Mouse (Mus musculus) gastrocnemius, postnatal 14 days (tissue): ENCODE measurements around the gene Poldip2. TPM values are rescaled to one million over a fixed set of nuclear protein-coding genes. Genes with fewer than 3 reads are reported as not detected.

Experiments used
- total RNA-seq, 2 experiments: library from RNA; stranded (reverse); gene quantifications; 2 replicates each; pipeline ENCODE4 v1.2.3; 2021

Poldip2 gene
- total RNA-seq, 2 experiments from 2014 or later, result 102 to 113 TPM

Other genes starting within 250 kb of the Poldip2 start
- gene BC030499, start 221.4 kb upstream of the Poldip2 start, total RNA-seq, result under 1 TPM; 0.31 to 0.62 TPM
- gene Spag5, start 210.7 kb upstream of the Poldip2 start, total RNA-seq, result 1 to 10 TPM; 5.3 TPM
- 1 to 10 TPM; 1.5 to 2.1 TPM for gene Aldoc, start 189.2 kb upstream of the Poldip2 start, total RNA-seq
- 10 to 100 TPM; 23.1 to 25.1 TPM for gene Pigs, start 183.8 kb upstream of the Poldip2 start, total RNA-seq
- 10 to 100 TPM; 16.1 to 17.8 TPM for gene Unc119, start 168.7 kb upstream of the Poldip2 start, total RNA-seq
- not detected for gene Foxn1, start 125.6 kb upstream of the Poldip2 start, total RNA-seq
- not detected for gene Slc13a2, start 90.0 kb upstream of the Poldip2 start, total RNA-seq
- gene Slc46a1, start 46.5 kb upstream of the Poldip2 start, total RNA-seq, result 1 to 10 TPM in 1 of 2 experiments, under 1 TPM in 1; 0.95 to 2.1 TPM
- under 1 TPM; 0.55 to 0.72 TPM for gene Sarm1, start 14.4 kb upstream of the Poldip2 start, total RNA-seq
- gene Vtn, start 13.1 kb upstream of the Poldip2 start, total RNA-seq, result 10 to 100 TPM; 24.3 to 31.5 TPM
- not detected for gene Sebox, start 8.7 kb upstream of the Poldip2 start, total RNA-seq
- 10 to 100 TPM; 13.4 to 15.0 TPM for gene Tmem199, start within 50 bp of the Poldip2 start, total RNA-seq
- 10 to 100 TPM; 33.7 to 36.5 TPM for gene Tnfaip1, start 24.1 kb downstream of the Poldip2 start, total RNA-seq
- 10 to 100 TPM; 18.0 to 25.1 TPM for gene Ift20, start 24.2 kb downstream of the Poldip2 start, total RNA-seq
- gene Tmem97, start 38.6 kb downstream of the Poldip2 start, total RNA-seq, result 1 to 10 TPM; 5.4 to 9.7 TPM
- gene Nlk, start 185.2 kb downstream of the Poldip2 start, total RNA-seq, result 1 to 10 TPM; 5.6 to 6.2 TPM
- 10 to 100 TPM in 1 of 2 experiments, 1 to 10 TPM in 1; 9.4 to 13.1 TPM for gene Ccnq, start 239.5 kb downstream of the Poldip2 start, total RNA-seq